Mouse (Mus musculus): Measurements from ENCODE around the gene Zfp598.

DNA sequence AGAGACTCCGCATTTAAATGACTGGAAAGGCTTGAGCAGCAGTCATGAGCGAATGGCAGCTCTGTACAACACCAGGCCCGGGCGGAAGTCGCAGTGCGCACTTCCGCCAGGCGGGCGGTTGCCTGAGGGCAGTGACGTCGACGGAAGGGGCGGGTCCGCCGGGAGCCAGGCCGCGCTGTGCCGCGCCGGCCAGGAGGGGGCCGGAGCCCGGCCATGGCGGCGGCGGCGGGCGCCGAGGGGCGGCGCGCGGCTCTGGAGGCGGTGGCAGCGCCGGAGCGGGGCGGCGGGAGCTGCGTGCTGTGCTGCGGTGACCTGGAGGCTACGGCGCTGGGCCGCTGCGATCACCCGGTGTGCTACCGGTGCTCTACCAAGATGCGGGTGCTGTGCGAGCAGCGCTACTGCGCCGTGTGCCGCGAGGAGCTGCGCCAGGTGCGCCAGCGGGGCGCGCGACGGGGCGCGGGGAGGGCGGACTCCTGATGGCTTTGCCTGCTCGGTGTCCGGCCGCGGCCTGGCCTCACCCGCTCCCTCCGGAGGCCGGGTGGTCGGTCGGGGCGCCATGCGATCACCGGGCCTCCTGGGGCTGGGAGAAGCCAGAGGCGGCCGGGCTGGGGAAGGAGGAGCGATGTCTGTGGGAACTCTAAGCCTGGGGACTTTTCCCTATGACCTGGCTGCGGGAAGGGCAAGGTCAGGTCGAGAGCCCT, at the start of gene Zfp598:
- TF ChIP-seq CTCF (IDR thresholded peaks at IDR 0.05; ENCODE audit: control insufficient read depth, insufficient read depth, insufficient read length) (no peak), USF1 (IDR thresholded peaks at IDR 0.05; ENCODE audit: low read depth) (no peak), CEBPB (IDR thresholded peaks at IDR 0.05; ENCODE audit: low read depth) (no peak), MYOD1 (IDR thresholded peaks at IDR 0.05; ENCODE audit: control insufficient read depth, insufficient read length, low read depth) (no peak), MYOG (IDR thresholded peaks at IDR 0.05; ENCODE audit: control insufficient read depth, extremely low read depth, insufficient read length) (no peak)

Data from C2C12 (cell line).